Mouse (Mus musculus): ENCODE results near the gene Sptssa.

DNA sequence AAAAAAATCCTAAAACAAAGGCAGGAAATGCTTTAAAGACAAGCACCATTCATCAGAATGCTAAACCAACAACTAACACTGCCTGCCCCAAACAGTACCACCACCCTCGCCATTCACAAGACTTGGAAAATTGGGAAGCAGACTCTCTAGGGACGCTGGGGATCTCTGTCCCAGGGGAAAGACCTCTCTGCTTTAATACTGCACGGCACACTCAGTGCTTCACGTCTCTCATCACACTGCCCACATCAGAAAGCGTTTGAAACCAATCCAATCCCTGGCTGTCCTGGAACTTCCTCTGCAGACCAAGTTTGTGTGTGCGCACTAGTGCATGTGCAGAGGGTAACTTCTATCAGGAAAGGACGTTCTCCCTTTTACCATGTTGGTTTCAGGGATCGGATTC is 4.6 kb downstream of the Sptssa start:
- TF ChIP-seq POLR2A (IDR thresholded peaks at IDR 0.05; ENCODE audit: borderline replicate concordance, extremely low read depth, low read depth, low read length) = no peak
- TF ChIP-seq CTCF (IDR thresholded peaks at IDR 0.05; ENCODE audit: insufficient read depth, low read length) = no peak
